Mouse (Mus musculus) heart, adult 18-20 months (tissue): ENCODE data around the gene Fam171a2. TPM values are rescaled to one million over a fixed set of nuclear protein-coding genes. Genes with fewer than 3 reads are reported as not detected.

Experiments used
- DNase-seq, 2 experiments: peaks; one replicate each; pipeline ENCODE4 v3.0.0; 2021 to 2022; ENCODE audit warnings: mixed read lengths in 1 of 2
- total RNA-seq, 2 experiments: library from RNA; stranded (reverse); gene quantifications; 2 replicates each; pipeline ENCODE4 v1.2.3; 2021

Gene Fam171a2
- total RNA-seq, 2 experiments from 2014 or later: 3.4 to 4.8 TPM

GRCm38 (mm10) chr11:102453131-102453530 lies 5.6 kb upstream of the Fam171a2 start:
- DNase-seq: no peak

- DNase-seq: no peak
These were observed 1.8 kb upstream of the Fam171a2 start for GRCm38 (mm10) chr11:102449043-102450008.

- DNase-seq: no peak
These were observed 845 bp upstream of the Fam171a2 start for GRCm38 (mm10) chr11:102448327-102448726.

- DNase-seq: peak in 1 of 2 experiments; percentile 39
These were observed 661 bp downstream of the Fam171a2 start for GRCm38 (mm10) chr11:102446581-102447461.

- peak; percentile 49 to 58 for DNase-seq
These were observed 1.6 kb downstream of the Fam171a2 start for GRCm38 (mm10) chr11:102445891-102446361.

- peak; percentile 57 to 70 for DNase-seq
These were observed 2.1 kb downstream of the Fam171a2 start for GRCm38 (mm10) chr11:102445264-102445890.

- no peak for DNase-seq
These were observed 2.7 kb downstream of the Fam171a2 start for GRCm38 (mm10) chr11:102444781-102445180.

- no peak for DNase-seq
These were observed 3.2 kb downstream of the Fam171a2 start for GRCm38 (mm10) chr11:102444321-102444720.

- no peak for DNase-seq
These were observed 3.7 kb downstream of the Fam171a2 start for GRCm38 (mm10) chr11:102443740-102444139.

- DNase-seq: no peak
These were observed 5.4 kb downstream of the Fam171a2 start for GRCm38 (mm10) chr11:102442089-102442488.

- no peak for DNase-seq
These were observed 6.0 kb downstream of the Fam171a2 start for GRCm38 (mm10) chr11:102441434-102441833.

- no peak for DNase-seq
These were observed 7.2 kb downstream of the Fam171a2 start for GRCm38 (mm10) chr11:102440255-102440654.

GRCm38 (mm10) chr11:102439093-102440082 lies 8.1 kb downstream of the Fam171a2 start:
- no peak for DNase-seq

GRCm38 (mm10) chr11:102438212-102439092 lies 9.0 kb downstream of the Fam171a2 start:
- peak; percentile 68 to 85 for DNase-seq

GRCm38 (mm10) chr11:102437120-102438061 lies 10.1 kb downstream of the Fam171a2 start:
- peak; percentile 54 to 57 for DNase-seq

GRCm38 (mm10) chr11:102436471-102436790 lies 11.1 kb downstream of the Fam171a2 start:
- no peak for DNase-seq

- peak; percentile 57 to 59 for DNase-seq
These were observed 11.6 kb downstream of the Fam171a2 start for GRCm38 (mm10) chr11:102435754-102436470.
